Mouse (Mus musculus) forebrain, embryonic 15.5 days (tissue): ENCODE measurements around the gene Defb3. TPM values are rescaled to one million over a fixed set of nuclear protein-coding genes. Genes with fewer than 3 reads are reported as not detected.
"Not testable (repeated sequence)": the region's sequence is repeated elsewhere in the genome, so short reads cannot be mapped to it uniquely, and the experiment has no call there.

Experiments used
- ATAC-seq: fragments of 200-750 bp; cut with Nextera tagmentation; replicated peaks from 2 replicates; pipeline ENCODE4 v1.8.0; 2017; ENCODE audit warnings: mild to moderate bottlenecking, moderate TSS enrichment, moderate library complexity
- H3K27ac ChIP-seq: fragments of 300-500 bp; sonication (generic); replicated peaks from 2 replicates; pipeline ENCODE4 v1.5.1; 2015; ENCODE audit warnings: mild to moderate bottlenecking, inconsistent platforms
- H3K27me3 ChIP-seq: fragments of 300-500 bp; sonication (generic); 2 replicates; pipeline ENCODE4 v1.6.1; 2015; ENCODE audit warnings: inconsistent platforms
- H3K36me3 ChIP-seq: fragments of 300-500 bp; sonication (generic); 2 replicates; pipeline ENCODE4 v1.6.1; 2015; ENCODE audit warnings: mild to moderate bottlenecking, inconsistent platforms
- H3K4me1 ChIP-seq: fragments of 300-500 bp; sonication (generic); 2 replicates; pipeline ENCODE4 v1.6.1; 2015; ENCODE audit warnings: inconsistent platforms
- H3K4me2 ChIP-seq: fragments of 300-500 bp; sonication (generic); replicated peaks from 2 replicates; pipeline ENCODE4 v1.6.1; 2015; ENCODE audit warnings: mild to moderate bottlenecking, inconsistent platforms
- H3K4me3 ChIP-seq: fragments of 300-500 bp; sonication (generic); 2 replicates; pipeline ENCODE4 v1.5.1; 2015; ENCODE audit warnings: mild to moderate bottlenecking, inconsistent platforms
- H3K9ac ChIP-seq: fragments of 300-500 bp; sonication (generic); replicated peaks from 2 replicates; pipeline ENCODE4 v1.6.1; 2015; ENCODE audit warnings: mild to moderate bottlenecking, inconsistent platforms
- H3K9me3 ChIP-seq: fragments of 300-500 bp; sonication (generic); 2 replicates; pipeline ENCODE4 v1.6.1; 2016; ENCODE audit warnings: inconsistent platforms
- WGBS: fragments of 180-500 bp; shearing (Covaris S2); methylation state at CpG from one replicate; pipeline ENCODE4 v1.1.7; 2015; ENCODE audit warnings: mixed read lengths; 5-methylcytosine and 5-hydroxymethylcytosine counted together
- polyA plus RNA-seq: library from polyadenylated mRNA; unstranded; fragments of >200 nt; fragmentation: Nextera tagmentation; extraction: Ambion mirVana; gene quantifications from 2 replicates; pipeline ENCODE4 v1.2.1, GENCODE M21; 2015

Gene Defb3
- polyA plus RNA-seq, result not detected in 2 replicates

DNA sequence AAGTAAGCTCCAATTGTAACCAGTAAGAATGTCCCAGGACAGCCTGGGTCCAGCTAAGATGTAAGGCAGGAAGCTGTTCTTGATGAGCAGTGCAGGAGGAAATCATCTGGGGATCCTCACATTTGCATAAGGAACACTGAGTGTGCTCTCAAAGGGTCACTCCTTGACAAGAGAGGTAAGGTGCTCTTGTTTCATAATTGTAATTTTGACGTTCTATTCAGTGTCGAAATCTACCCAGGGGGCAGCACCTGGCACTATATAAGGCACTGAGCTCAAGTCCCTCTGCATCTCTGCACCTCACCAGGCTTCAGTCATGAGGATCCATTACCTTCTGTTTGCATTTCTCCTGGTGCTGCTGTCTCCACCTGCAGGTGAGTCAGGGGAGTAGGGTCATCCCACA is at the start of gene Defb3:
Gene Defb3, plus strand, starts transcription at position 301 of the 400 bp plus-strand sequence.
- 38% methylated on average over 2 of the region's 2 CpGs for WGBS
- H3K4me3 ChIP-seq, H3K4me2 ChIP-seq, H3K27ac ChIP-seq, H3K9me3 ChIP-seq, ATAC-seq, H3K27me3 ChIP-seq, H3K4me1 ChIP-seq, H3K36me3 ChIP-seq, H3K9ac ChIP-seq: not testable (repeated sequence)

DNA sequence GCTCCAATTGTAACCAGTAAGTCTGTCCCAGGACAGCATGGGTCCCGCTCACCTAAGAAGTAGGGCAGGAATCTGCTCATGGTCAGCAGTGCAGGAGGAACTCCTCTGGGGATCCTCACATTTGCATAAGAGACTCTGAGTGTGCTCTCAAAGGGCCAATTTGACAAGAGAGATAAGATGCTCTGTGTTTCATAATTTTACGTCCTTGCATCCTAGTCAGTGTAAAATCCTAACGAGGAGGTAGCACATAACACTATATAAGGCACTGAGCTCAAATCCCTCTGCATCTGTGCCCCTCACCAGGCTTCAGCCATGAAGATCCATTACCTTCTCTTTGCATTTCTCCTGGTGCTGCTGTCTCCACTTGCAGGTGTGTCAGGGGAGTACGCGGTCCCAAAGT is 45.9 kb upstream of the Defb3 start, which contains the start of gene Defb5:
Gene Defb5, plus strand, starts transcription at position 301 of the 400 bp plus-strand sequence.
- H3K27me3 ChIP-seq, result no peaks in the 10 kb centered on the region
- H3K9me3 ChIP-seq, result no peaks in the 10 kb centered on the region
- H3K4me1 ChIP-seq, result no peaks in the 10 kb centered on the region
- no peak for ATAC-seq
- H3K36me3 ChIP-seq, result no peaks in the 10 kb centered on the region
- no peak within 1 kb of the TSS for H3K4me3 ChIP-seq
- H3K4me2 ChIP-seq, result no peak within 1 kb of the TSS
- no peak within 1 kb of the TSS for H3K27ac ChIP-seq
- 95% methylated on average over 5 of the region's 5 CpGs for WGBS
- H3K9ac ChIP-seq, result no peak within 1 kb of the TSS

DNA sequence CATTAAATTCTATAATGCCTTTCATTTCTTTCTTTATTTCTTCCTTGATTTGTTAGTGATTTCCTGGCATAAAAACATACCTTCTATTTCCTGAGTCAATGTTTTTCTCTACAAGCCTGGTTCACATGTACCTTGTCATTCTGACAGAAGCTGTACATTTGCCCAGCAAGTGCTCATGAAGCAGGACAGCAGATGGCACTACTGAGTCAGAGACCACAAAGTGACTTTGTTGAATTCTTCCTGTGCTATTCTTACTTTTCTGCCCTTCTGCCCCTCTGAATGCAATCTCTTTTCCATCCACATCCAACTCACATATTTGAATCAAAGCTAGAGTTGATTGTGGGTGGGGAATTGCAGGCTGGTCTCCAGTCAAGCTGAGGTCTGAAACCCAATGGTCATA is 35.0 kb upstream of the Defb3 start:
- Histone ChIP-seq H3K9me3 (no peaks in the 10 kb centered on the region), H3K9ac (no peak overlapping the region), H3K27ac (no peak overlapping the region), H3K27me3 (no peaks in the 10 kb centered on the region), H3K4me3 (no peak overlapping the region), H3K36me3 (no peaks in the 10 kb centered on the region), H3K4me2 (no peak overlapping the region), H3K4me1 (no peaks in the 10 kb centered on the region)
- ATAC-seq, result no peak

DNA sequence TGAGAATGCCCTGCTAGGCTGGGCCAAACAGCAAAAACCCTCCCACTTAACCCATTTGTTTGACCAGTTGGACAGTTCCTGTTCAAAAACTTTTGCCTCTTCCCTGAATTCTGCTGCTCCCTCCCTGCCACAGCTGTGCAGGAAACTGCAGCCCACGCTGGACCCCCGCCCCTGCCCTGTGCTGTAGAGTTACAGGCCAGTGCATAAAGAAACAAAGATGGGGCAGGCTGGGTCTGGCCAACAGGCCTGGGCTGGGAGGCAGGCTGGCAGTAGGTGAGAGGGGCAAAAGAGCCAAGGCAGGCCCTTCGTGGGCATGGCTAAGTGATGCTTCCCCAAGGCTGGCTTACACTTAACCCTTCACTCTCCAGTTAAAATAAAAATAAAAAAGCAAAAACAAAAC is 33.5 kb upstream of the Defb3 start:
- Histone ChIP-seq H3K27ac (no peak overlapping the region), H3K4me2 (no peak overlapping the region), H3K4me1 (no peaks in the 10 kb centered on the region), H3K9ac (no peak overlapping the region), H3K36me3 (no peaks in the 10 kb centered on the region), H3K9me3 (no peaks in the 10 kb centered on the region), H3K4me3 (no peak overlapping the region), H3K27me3 (no peaks in the 10 kb centered on the region)
- no peak for ATAC-seq
- 55% methylated on average over 3 of the region's 3 CpGs for WGBS

DNA sequence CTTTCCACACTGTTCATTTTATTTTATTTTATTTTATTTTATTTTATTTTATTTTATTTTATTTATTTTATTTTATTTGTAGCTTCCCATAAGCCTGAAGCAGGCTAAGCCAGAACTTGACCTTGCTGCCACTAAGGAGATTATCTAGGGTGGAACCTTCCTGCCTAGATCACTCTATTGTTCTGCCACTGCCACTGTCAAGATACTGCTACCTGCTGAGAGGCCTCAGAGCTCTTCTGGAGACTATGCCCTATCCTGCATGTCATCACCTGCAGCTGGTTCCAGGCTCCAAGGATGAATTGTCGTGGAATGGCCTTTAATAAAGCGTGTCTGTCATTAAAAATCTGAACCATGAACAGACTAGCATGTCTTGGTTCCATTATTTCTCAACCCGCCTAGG is 5.2 kb downstream of the Defb3 start:
- H3K4me3 ChIP-seq, H3K36me3 ChIP-seq, ATAC-seq, H3K9ac ChIP-seq, H3K4me2 ChIP-seq, H3K27ac ChIP-seq, H3K27me3 ChIP-seq, H3K9me3 ChIP-seq, H3K4me1 ChIP-seq: not testable (repeated sequence)
- 66% methylated on average over 3 of the region's 3 CpGs for WGBS

DNA sequence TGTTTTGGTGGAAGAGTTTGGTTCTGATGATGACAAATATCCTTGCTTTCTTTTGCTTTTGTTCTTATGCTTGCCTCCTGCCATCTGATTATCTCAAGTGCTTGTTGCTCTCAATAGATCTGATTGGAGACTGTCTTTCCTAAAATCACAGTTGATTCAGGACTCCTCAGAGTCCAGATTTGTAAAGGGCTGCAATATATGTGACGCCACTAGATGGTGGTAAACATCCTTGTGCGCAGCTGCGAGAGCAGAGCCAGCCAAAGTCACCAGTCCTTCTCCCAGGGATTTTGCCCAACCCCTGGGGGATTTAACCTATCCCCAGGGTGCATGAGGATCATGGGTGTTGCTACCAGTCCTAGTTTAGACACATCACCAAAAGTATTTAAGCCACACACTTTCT is 38.7 kb downstream of the Defb3 start:
- WGBS, result 13% methylated on average over 3 of the region's 3 CpGs

More for the DNA sequence above, 38.7 kb downstream of the Defb3 start:
- ATAC-seq, result no peak
- Histone ChIP-seq H3K4me2 (no peak overlapping the region), H3K9ac (no peak overlapping the region), H3K4me3 (no peak overlapping the region), H3K27ac (no peak overlapping the region), H3K36me3 (no peaks in the 10 kb centered on the region), H3K9me3 (no peaks in the 10 kb centered on the region), H3K4me1 (no peaks in the 10 kb centered on the region), H3K27me3 (no peaks in the 10 kb centered on the region)

Other genes starting within 250 kb of the Defb3 start
- gene Defb39, start 228.6 kb upstream of the Defb3 start, polyA plus RNA-seq, result not detected in 2 replicates
- gene Defb12, start 178.5 kb upstream of the Defb3 start, polyA plus RNA-seq, result not detected in 2 replicates
- not detected in 2 replicates for gene Defb34, start 169.6 kb upstream of the Defb3 start, polyA plus RNA-seq
- gene Gm45826, start 152.6 kb upstream of the Defb3 start, polyA plus RNA-seq, result not detected in 2 replicates
- gene Defb14, start 99.0 kb upstream of the Defb3 start, polyA plus RNA-seq, result not detected in 2 replicates
- not detected in 2 replicates for gene Defb4, start 94.7 kb upstream of the Defb3 start, polyA plus RNA-seq
- not detected in 2 replicates for gene Defb6, start 67.9 kb upstream of the Defb3 start, polyA plus RNA-seq
- not detected in 2 replicates for gene Defb46, start 53.4 kb upstream of the Defb3 start, polyA plus RNA-seq
- not detected in 2 replicates for gene Defb5, start 45.8 kb upstream of the Defb3 start, polyA plus RNA-seq
- gene Defb8, start 154.2 kb downstream of the Defb3 start, polyA plus RNA-seq, result not detected in 2 replicates
- gene Defb7, start 201.7 kb downstream of the Defb3 start, polyA plus RNA-seq, result not detected in 2 replicates